ENCODE assay signal across 26 mouse cellular contexts in the genomic region with DNA sequence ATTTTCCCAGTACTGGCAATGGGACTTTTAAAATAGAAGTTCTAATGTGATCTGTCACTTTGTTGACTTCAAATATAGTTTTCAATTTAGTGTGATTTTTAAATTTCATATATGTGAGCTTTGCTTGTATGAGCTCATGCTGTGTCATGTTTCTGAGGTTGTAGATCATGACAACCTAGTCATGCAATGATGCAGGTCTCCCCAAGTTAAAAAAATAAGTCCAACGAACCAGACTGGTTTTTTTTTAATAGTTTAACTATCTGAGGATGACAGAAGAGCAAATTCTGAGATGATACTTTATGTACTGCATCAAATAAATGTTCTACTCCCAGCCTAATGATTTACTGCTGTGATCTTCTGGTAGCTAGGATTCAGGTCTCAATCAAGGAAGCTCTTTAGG. TPM values are rescaled to one million over a fixed set of nuclear protein-coding genes. Genes with fewer than 3 reads are reported as not detected.
A peak's percentile ranks its signal among the peaks of the same experiment; 100 is the strongest.
DNase-seq lines count a peak whose midpoint lies in the region; ATAC-seq and TF ChIP-seq lines count a peak whose summit lies in the region.
"Had no signal": no experiment of that assay in that cellular context is flagged by ENCODE, and none has a peak within 500 bp of the region (broad histone marks: within the 10 kb centered on the region; RNA-seq: fewer than 3 reads in every experiment).

No protein-coding gene starts in this region.

- H3K27ac ChIP-seq in hindbrain, embryonic 14.5 days: peak overlapping the region; percentile 54; the same call in 1 of the 2 replicates
- H3K27ac ChIP-seq in hindbrain, embryonic 16.5 days (ENCODE audit: low read depth, low read length): no peak overlapping the region
- H3K27ac ChIP-seq in lung, embryonic 14.5 days (ENCODE audit: low read depth): 0 out of 2 replicates have a peak overlapping the region, but pooled peaks have one; percentile 59
- H3K27ac ChIP-seq in stomach, embryonic 15.5 days: peak overlapping the region; percentile 11; the same call in 1 of the 2 replicates
- no peak overlapping the region for H3K27ac ChIP-seq in stomach, postnatal 0 days (replicated peaks)
- peak overlapping the region; percentile 41; the same call in 1 of the 2 replicates for H3K27ac ChIP-seq in liver, postnatal 0 days (ENCODE audit: low read depth)
- H3K27ac ChIP-seq: heart, embryonic 15.5 days; hindbrain, postnatal 0 days had no signal

- ATAC-seq in hindbrain, embryonic 14.5 days (ENCODE audit: low FRiP score): no peak
- ATAC-seq in hindbrain, embryonic 16.5 days: no peak
- no peak for ATAC-seq in lung, embryonic 14.5 days (ENCODE audit: insufficient read depth)
- no peak for ATAC-seq in stomach, embryonic 15.5 days (ENCODE audit: insufficient read depth, low FRiP score, low read depth)
- ATAC-seq in stomach, postnatal 0 days (ENCODE audit: low FRiP score, low TSS enrichment): no peak
- peak; percentile 63 for ATAC-seq in liver, postnatal 0 days
- ATAC-seq: Patski had no signal

- no peak for TF ChIP-seq CTCF in lung, embryonic 14.5 days (IDR thresholded peaks at IDR 0.05; ENCODE audit: low read depth)
- no peak for TF ChIP-seq CTCF in lung, adult 2 months (IDR thresholded peaks at IDR 0.05; ENCODE audit: insufficient read depth, low read length)
- no peak for TF ChIP-seq CTCF in stomach, postnatal 0 days (IDR thresholded peaks at IDR 0.05; ENCODE audit: low read depth)
- no peak for TF ChIP-seq CTCF in liver, postnatal 0 days (IDR thresholded peaks at IDR 0.05; ENCODE audit: low read depth)

- no peak overlapping the region for H3K4me3 ChIP-seq in hindbrain, embryonic 14.5 days (replicated peaks; ENCODE audit: low read length)
- H3K4me3 ChIP-seq in hindbrain, embryonic 16.5 days (ENCODE audit: low read length): no peak overlapping the region
- H3K4me3 ChIP-seq in lung, embryonic 14.5 days (ENCODE audit: low read depth, low read length): no peak overlapping the region
- H3K4me3 ChIP-seq in lung, adult 2 months (replicated peaks; ENCODE audit: extremely low read depth, low read depth, low read length): no peak overlapping the region
- H3K4me3 ChIP-seq in stomach, embryonic 15.5 days (replicated peaks): no peak overlapping the region
- no peak overlapping the region for H3K4me3 ChIP-seq in stomach, postnatal 0 days (ENCODE audit: low read depth, low read length)
- no peak overlapping the region for H3K4me3 ChIP-seq in liver, postnatal 0 days (ENCODE audit: low read depth, low read length)
- H3K4me3 ChIP-seq: gastrocnemius, adult 2 months; heart, embryonic 12.5 days; heart, embryonic 15.5 days had no signal

- no peak for TF ChIP-seq EP300 in stomach, postnatal 0 days (optimal IDR thresholded peaks at IDR 0.05)
- peak; percentile 69 for TF ChIP-seq EP300 in liver, postnatal 0 days (IDR thresholded peaks at IDR 0.05; ENCODE audit: low read depth)

- no peaks in the 10 kb centered on the region for H3K36me3 ChIP-seq in hindbrain, embryonic 14.5 days (replicated peaks; ENCODE audit: control insufficient read depth, insufficient read depth)
- no peaks in the 10 kb centered on the region for H3K36me3 ChIP-seq in hindbrain, embryonic 16.5 days (ENCODE audit: control insufficient read depth, insufficient read depth, low read length)
- H3K36me3 ChIP-seq in lung, embryonic 14.5 days (ENCODE audit: insufficient read depth): no peaks in the 10 kb centered on the region
- H3K36me3 ChIP-seq in stomach, embryonic 15.5 days: no peaks in the 10 kb centered on the region
- no peaks in the 10 kb centered on the region for H3K36me3 ChIP-seq in stomach, postnatal 0 days (ENCODE audit: control insufficient read depth, insufficient read depth, low read length)
- H3K36me3 ChIP-seq in liver, postnatal 0 days (replicated peaks; ENCODE audit: insufficient read depth, low read length): no peaks in the 10 kb centered on the region
- H3K36me3 ChIP-seq: G1E; heart, embryonic 12.5 days; heart, embryonic 15.5 days had no signal

- no peak overlapping the region for H3K9ac ChIP-seq in hindbrain, embryonic 14.5 days
- no peak overlapping the region for H3K9ac ChIP-seq in hindbrain, embryonic 16.5 days (ENCODE audit: low read depth, low read length)
- H3K9ac ChIP-seq in lung, embryonic 14.5 days: no peak overlapping the region
- no peak overlapping the region for H3K9ac ChIP-seq in stomach, embryonic 15.5 days
- H3K9ac ChIP-seq in stomach, postnatal 0 days (ENCODE audit: low read length): no peak overlapping the region
- H3K9ac ChIP-seq in liver, postnatal 0 days (replicated peaks): no peak overlapping the region
- H3K9ac ChIP-seq: forebrain, postnatal 0 days; heart, embryonic 12.5 days; heart, embryonic 15.5 days had no signal

- DNase-seq in hindbrain, embryonic 14.5 days (ENCODE audit: low spot score): no peak
- DNase-seq in lung, embryonic 14.5 days: no peak
- DNase-seq in lung, adult 2 months: no peak
- DNase-seq in stomach, postnatal 0 days (ENCODE audit: low spot score): no peak
- DNase-seq in liver, postnatal 0 days: no peak
- DNase-seq in right cerebral cortex, postnatal 25 days: no peak
- DNase-seq: adrenal gland, postnatal 10 days; adrenal gland, postnatal 36 days; B cell, adult 2 months; cerebellum, adult 18-20 months; cerebellum, adult 9-10 months; cerebellum, postnatal 14 days; gastrocnemius, adult 2 months; gastrocnemius, postnatal 14 days; heart, adult 18-20 months; heart, postnatal 10 days; heart, postnatal 36 days had no signal

- H3K27me3 ChIP-seq in hindbrain, embryonic 14.5 days (ENCODE audit: control insufficient read depth, insufficient read depth, low read length): no peaks in the 10 kb centered on the region
- H3K27me3 ChIP-seq in hindbrain, embryonic 16.5 days (replicated peaks; ENCODE audit: control insufficient read depth, insufficient read depth, low read length): no peaks in the 10 kb centered on the region
- no peaks in the 10 kb centered on the region for H3K27me3 ChIP-seq in lung, embryonic 14.5 days (ENCODE audit: insufficient read depth, low read length)
- no peaks in the 10 kb centered on the region for H3K27me3 ChIP-seq in stomach, embryonic 15.5 days (replicated peaks)
- H3K27me3 ChIP-seq in stomach, postnatal 0 days (ENCODE audit: control insufficient read depth, insufficient read depth, low read length): no peaks in the 10 kb centered on the region
- H3K27me3 ChIP-seq in liver, postnatal 0 days (ENCODE audit: insufficient read depth, low read length): no peaks in the 10 kb centered on the region
- H3K27me3 ChIP-seq: CH12.LX; heart, embryonic 12.5 days; heart, embryonic 15.5 days; Patski had no signal

- no peaks in the 10 kb centered on the region for H3K9me3 ChIP-seq in hindbrain, embryonic 14.5 days (ENCODE audit: control insufficient read depth, low read length)
- no peaks in the 10 kb centered on the region for H3K9me3 ChIP-seq in hindbrain, embryonic 16.5 days (ENCODE audit: control insufficient read depth, low read length)
- no peaks in the 10 kb centered on the region for H3K9me3 ChIP-seq in lung, embryonic 14.5 days (ENCODE audit: low read depth, low read length)
- H3K9me3 ChIP-seq in stomach, embryonic 15.5 days: no peaks in the 10 kb centered on the region
- H3K9me3 ChIP-seq in stomach, postnatal 0 days (ENCODE audit: control insufficient read depth, low read length): no peaks in the 10 kb centered on the region
- H3K9me3 ChIP-seq in liver, postnatal 0 days (ENCODE audit: low read length): no peaks in the 10 kb centered on the region
- H3K9me3 ChIP-seq: G1E; heart, embryonic 12.5 days; heart, embryonic 15.5 days had no signal

- 87% methylated on average over 1 of the region's 1 CpGs for WGBS in hindbrain, embryonic 14.5 days
- 57% methylated on average over 1 of the region's 1 CpGs for WGBS in hindbrain, embryonic 16.5 days
- 48% methylated on average over 1 of the region's 1 CpGs for WGBS in lung, embryonic 14.5 days
- 50% methylated on average over 1 of the region's 1 CpGs for WGBS in lung, adult 2 months
- WGBS in stomach, embryonic 15.5 days: 55% methylated on average over 1 of the region's 1 CpGs
- 71% methylated on average over 1 of the region's 1 CpGs for WGBS in stomach, postnatal 0 days
- 49% methylated on average over 1 of the region's 1 CpGs for WGBS in liver, postnatal 0 days (ENCODE audit: insufficient replicate concordance)

- peaks cover 7% of the 10 kb centered on the region; the same call in 1 of the 2 replicates for H3K4me1 ChIP-seq in hindbrain, embryonic 14.5 days (replicated peaks; ENCODE audit: control insufficient read depth, insufficient read depth, low read length)
- peaks cover 5% of the 10 kb centered on the region for H3K4me1 ChIP-seq in hindbrain, embryonic 16.5 days (ENCODE audit: control insufficient read depth, insufficient read depth, low read depth, low read length)
- H3K4me1 ChIP-seq in lung, embryonic 14.5 days (ENCODE audit: insufficient read depth): 0 out of 2 replicates have a peak, but pooled peaks cover 3% of the 10 kb centered on the region
- H3K4me1 ChIP-seq in lung, adult 2 months (ENCODE audit: control insufficient read depth, insufficient read depth, low read length): no peaks in the 10 kb centered on the region; the same call in 1 of the 2 replicates
- 0 out of 2 replicates have a peak, but pooled peaks cover 4% of the 10 kb centered on the region for H3K4me1 ChIP-seq in stomach, embryonic 15.5 days
- H3K4me1 ChIP-seq in stomach, postnatal 0 days (replicated peaks; ENCODE audit: control insufficient read depth, insufficient read depth): no peaks in the 10 kb centered on the region
- peaks cover 6% of the 10 kb centered on the region; the same call in 1 of the 2 replicates for H3K4me1 ChIP-seq in liver, postnatal 0 days (ENCODE audit: insufficient read depth)
- H3K4me1 ChIP-seq: heart, embryonic 15.5 days had no signal

- no peak overlapping the region for H3K4me2 ChIP-seq in hindbrain, embryonic 14.5 days (replicated peaks)
- H3K4me2 ChIP-seq in hindbrain, embryonic 16.5 days (ENCODE audit: low read length): no peak overlapping the region
- no peak overlapping the region for H3K4me2 ChIP-seq in lung, embryonic 14.5 days
- H3K4me2 ChIP-seq in stomach, embryonic 15.5 days: no peak overlapping the region
- H3K4me2 ChIP-seq in stomach, postnatal 0 days (replicated peaks; ENCODE audit: low read depth): no peak overlapping the region
- no peak overlapping the region for H3K4me2 ChIP-seq in liver, postnatal 0 days (ENCODE audit: low read depth, low read length)
- H3K4me2 ChIP-seq: heart, embryonic 12.5 days; heart, embryonic 15.5 days had no signal

- no peak for TF ChIP-seq POLR2A in lung, adult 2 months (IDR thresholded peaks at IDR 0.05; ENCODE audit: borderline replicate concordance, extremely low read depth, low read depth, low read length)

RNA-seq across cellular contexts. Expression of gene Gadd45a, which starts 12.8 kb away (rescaled TPM):
- polyA plus RNA-seq in hindbrain, embryonic 14.5 days (2014; fragmentation: Nextera tagmentation; extraction: Ambion mirVana): 14.1 and 14.8 TPM in 2 replicates
- 15.3 and 18.5 TPM in 2 replicates for polyA plus RNA-seq in hindbrain, embryonic 16.5 days (2015; fragmentation: Nextera tagmentation; extraction: Ambion mirVana)
- 9.9 and 13.0 TPM in 2 replicates for polyA plus RNA-seq in lung, embryonic 14.5 days (2014; fragmentation: Nextera tagmentation; extraction: Ambion mirVana)
- 31.0 and 32.7 TPM in 2 replicates for polyA plus RNA-seq in lung, adult 2 months (2012; rRNA removed)
- 26.7 and 31.5 TPM in 2 replicates for polyA plus RNA-seq in stomach, embryonic 15.5 days (2015; fragmentation: Nextera tagmentation; extraction: Ambion mirVana)
- 23.0 and 26.2 TPM in 2 replicates for polyA plus RNA-seq in stomach, postnatal 0 days (2015; fragmentation: Nextera tagmentation; extraction: Ambion mirVana)
- 49.5 and 65.0 TPM in 2 replicates for polyA plus RNA-seq in liver, postnatal 0 days (2015; fragmentation: Nextera tagmentation; extraction: Ambion mirVana)

Comparison
In these comparisons a context has a peak if more than half of its experiments do, and no peak if none do; other contexts are left out.
1. H3K27ac ChIP-seq: peak in hindbrain, embryonic 14.5 days (single experiment), lung, embryonic 14.5 days (single experiment), stomach, embryonic 15.5 days (single experiment) and liver, postnatal 0 days (single experiment); none in hindbrain, embryonic 16.5 days (single experiment) and stomach, postnatal 0 days (single experiment).